Mouse (Mus musculus): ENCODE results near the gene Vmn1r54. TPM values are rescaled to one million over a fixed set of nuclear protein-coding genes. Genes with fewer than 3 reads are reported as not detected.
"Not testable (repeated sequence)": the region's sequence is repeated elsewhere in the genome, so short reads cannot be mapped to it uniquely, and the experiment has no call there.

Gene Vmn1r54
- not detected for total RNA-seq (2021)

DNA sequence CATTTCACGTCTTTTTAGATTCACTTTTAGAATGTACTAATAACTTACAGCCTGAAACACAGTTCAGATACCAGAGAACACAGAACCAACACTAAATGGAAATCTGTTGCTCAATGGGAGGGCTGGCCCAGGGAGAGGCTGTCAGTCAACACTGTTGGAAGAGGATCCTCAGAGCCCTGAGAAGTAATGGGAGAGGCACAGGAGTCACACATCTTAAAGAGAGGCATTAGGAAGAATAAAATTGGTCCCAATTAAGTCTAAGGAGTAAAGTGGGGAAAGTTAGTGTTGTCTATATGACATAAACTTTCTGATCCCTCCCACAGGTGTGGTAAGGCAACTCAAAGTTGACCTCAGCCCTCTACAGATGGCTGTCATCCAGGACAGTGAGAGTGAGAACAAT lies at the start of gene Vmn1r54:
Vmn1r54 (plus strand) TSS at position 301 of the 400 bp plus-strand sequence.
- DNase-seq = no peak

DNA sequence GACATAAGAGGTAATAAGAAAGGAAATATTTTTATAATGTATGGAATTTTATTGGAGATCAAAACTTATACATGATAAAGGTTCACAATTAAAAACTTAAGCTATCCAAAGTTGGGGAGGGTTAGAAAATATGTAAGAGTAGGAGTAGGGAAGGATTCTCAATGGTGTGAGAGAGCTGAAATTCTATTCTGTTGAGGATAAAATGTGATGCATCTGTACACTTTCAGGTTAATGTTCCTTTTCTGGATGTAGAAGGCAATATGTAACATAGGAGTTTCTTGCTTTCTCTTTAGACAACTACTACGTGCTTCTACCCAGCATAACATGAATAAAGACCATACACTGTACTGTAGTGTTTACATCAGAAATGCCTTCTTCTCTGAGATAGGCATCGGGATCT lies 43.6 kb upstream of the Vmn1r54 start, which contains the start of gene V1ra8:
V1ra8 (plus strand) TSS at position 301 of the 400 bp plus-strand sequence.
- DNase-seq = not testable (repeated sequence)

DNA sequence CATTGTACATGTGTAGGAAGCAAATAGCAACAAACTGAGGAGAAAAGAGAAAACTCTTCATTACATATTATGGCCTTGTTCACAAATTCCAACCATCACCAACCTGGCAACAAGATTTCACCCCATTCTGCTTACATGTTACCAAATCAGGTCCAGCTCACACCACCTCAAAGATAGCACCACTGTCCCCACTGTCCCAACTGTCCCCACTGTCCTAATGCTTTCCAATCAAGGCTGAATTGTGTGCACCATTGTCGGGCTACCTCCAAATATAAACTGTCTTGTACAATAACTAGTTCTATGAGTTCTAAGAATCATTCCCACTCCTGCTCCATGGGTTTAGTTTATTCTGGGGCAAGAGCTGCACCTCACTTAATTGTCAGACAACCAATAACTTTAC lies 21.8 kb upstream of the Vmn1r54 start, which contains the start of gene Vmn1r53:
Vmn1r53 (minus strand) TSS at position 101 of the 400 bp plus-strand sequence.
- no peak for DNase-seq

DNA sequence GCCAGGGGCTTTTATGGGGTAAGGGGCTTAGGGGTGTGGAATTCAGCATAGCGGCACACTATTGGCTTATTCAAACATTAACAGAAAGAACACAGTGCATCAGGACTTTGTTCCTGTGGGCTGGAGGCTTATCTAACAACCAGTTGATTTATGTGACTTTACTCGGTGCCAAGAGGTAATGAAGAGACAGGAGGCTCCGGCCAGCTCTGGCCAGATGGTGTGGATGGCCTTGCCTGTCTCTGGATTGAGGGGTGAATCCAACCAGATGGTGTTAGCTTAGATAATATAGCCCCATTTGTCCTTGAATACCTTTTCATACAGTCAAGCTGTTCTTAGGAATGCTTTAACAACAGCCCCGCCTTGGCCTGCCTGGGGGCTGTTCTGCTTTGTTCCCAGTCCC lies 14.0 kb upstream of the Vmn1r54 start:
- DNase-seq = not testable (repeated sequence)

DNA sequence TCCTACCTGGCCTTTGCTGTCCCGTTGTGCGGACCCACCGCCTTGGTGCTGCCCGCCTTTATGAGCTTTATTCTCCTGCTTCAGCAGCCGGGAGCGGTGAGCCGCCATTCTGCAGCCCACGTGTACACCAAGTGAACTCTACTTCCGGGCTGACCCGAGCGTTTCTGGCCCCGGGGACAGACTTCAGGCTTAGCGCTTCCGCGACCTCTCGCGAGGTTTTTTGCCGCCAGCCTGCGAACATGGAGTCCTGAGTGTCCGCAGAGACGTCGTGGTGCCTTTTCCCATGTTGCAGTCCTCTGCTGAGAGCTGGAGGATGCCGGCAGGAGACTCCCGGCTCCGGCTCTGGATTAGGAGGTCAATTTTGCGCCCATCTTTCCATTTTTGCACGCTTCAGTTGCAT lies 13.4 kb upstream of the Vmn1r54 start:
- DNase-seq = no peak

DNA sequence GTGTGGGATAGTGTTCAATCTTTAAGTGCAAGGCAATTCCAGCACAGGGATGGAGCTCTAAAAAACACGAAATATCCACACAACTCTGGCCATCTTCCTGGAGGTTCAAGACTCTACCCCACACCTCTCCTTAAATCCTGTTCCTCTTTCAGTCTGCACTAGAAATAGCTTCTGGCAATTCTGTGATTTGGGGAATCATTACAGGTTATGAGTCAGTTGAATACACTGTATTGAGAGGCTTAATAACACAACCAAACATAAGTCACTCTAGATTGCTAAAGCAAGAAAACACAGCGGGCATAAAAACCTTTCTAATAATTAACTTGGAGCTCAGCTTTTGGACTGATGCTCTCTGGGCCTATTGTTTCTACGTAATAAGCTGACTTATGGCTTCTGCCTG lies 2.1 kb upstream of the Vmn1r54 start:
- no peak for DNase-seq

DNA sequence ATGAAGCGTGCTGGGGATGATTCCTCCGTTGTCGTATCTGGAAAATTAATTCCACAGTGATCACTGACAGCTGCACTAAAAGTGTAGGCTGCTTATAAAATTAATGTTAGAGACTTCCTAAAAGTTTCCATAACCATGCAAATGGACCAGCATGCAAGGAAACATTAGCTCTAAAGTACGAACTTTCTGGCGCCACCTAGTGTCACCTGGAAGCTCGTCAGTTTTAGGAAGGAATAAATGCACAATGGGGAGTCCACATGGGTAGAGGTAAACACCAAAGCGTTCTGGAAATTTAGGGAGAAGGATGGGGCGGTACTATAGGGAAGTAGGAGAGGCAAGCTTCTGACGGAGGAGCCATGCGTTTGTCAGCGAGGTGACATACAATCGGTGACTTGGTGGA lies 42.2 kb downstream of the Vmn1r54 start:
- no peak for DNase-seq

DNA sequence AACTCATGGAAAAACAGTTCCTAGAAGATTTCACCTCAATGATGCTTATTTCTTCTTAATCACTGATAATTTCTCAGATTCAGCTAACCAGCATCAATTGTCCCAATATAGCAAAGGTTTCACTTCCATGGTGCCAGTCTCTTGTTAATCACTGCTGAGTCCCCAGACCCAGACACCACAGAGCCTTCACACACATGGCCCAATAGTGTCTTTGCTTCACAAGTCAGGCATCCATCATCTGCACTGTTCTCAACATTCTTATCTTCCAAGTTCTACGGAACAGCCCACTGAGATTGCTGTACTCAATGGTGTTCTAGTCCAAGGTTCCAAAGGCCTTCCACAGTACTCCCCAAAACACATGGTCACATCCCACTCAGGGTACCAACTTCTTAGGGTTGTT lies 54.8 kb downstream of the Vmn1r54 start, which contains the start of gene BC048671:
BC048671 (plus strand) TSS at position 301 of the 400 bp plus-strand sequence.
- DNase-seq = no peak

DNA sequence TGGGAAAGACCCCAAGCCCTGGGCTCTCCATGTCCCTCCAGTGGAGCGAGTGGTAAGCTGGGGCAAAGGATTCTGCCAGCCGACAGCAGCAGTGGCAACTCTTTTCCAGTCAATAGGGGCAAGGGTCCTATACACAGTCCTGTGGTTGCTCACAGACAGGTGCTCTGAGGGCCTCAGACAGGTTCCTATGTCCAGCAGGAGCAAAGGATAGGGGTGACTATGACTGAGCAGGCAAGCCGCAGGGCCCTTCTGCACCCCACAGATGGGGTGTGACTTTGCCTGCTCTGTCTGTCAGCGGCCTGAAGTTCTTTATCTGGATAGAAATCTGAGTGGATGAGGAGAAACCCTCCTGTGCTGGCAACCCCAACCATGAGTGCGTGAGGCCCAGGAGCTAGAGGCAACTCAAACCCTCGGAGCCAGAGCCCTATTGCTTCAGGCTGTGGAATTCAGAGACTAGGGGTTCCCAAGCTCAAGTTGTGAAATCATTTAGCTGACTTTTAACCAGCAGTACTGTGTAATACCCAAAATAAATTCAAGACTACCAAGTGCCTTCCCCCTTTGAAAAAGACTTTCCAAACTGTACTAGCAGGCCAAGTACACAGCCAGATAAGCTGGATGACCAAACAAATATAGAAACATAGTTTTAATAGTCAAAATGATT lies 60.3 kb downstream of the Vmn1r54 start:
- no peak for DNase-seq

DNA sequence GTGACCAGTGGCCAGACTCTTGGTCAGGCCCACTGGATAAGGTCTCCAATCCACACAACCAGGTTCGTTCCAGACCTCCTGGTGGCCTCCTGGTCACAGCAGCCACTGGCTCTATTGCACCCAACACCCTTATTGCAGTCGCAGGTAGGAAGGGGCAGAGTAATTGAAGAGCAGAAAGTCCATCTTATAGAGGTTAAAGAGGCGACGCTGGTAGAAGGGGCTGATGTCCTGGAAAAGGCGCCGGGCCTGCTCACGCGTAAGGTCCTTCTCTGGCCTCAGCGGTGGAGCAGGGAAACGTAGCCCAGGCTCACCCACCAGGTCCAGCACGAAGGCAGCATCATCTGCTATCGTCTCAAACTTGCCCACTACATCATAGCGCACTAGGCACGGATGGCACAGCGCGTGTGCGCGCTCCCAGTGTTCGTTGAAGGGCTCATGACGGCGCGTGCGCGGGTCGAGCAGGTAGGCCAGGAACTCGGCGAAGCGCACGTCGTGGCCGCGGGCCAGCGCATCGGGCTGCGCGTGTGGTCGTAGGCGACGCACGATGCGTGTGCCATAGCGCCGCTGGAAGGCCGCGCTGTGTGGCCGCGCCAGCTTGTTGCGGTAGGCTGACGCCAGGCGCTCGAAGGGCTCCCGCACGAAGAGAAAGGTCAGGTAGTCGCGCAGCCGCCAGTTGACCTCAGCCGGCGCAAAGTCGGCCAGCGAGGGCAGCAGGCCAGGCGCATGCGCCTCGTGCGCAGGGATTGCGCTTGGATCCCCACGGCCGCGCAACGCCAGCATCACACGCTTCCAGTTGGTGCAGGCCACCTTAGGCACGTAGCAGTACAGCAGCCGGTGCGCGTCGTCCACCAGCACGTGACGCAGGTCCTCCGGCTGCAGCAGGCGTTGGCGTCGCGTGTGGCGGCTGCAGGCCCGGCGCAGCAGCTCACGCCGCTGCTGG lies 63.0 kb downstream of the Vmn1r54 start:
- DNase-seq = no peak

DNA sequence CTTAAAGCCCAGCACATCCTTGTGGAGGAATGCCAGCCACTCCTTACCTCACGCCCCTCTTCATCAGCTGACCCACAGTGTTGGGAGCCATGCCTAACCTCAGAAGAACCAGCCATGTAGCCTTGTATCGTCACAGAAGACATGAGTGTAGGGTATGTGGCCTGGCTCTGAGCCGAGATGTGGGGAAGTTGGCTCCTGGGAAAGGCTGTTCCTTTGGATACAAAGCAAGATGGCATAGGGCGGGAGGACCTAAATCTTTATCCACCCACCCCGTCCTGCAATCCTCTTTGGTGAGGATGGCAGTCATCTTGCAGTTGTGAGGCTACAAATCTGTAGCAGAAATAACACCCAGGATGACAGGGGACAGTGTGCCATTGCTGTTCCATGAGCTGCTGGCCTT lies 69.9 kb downstream of the Vmn1r54 start:
- DNase-seq = no peak

DNA sequence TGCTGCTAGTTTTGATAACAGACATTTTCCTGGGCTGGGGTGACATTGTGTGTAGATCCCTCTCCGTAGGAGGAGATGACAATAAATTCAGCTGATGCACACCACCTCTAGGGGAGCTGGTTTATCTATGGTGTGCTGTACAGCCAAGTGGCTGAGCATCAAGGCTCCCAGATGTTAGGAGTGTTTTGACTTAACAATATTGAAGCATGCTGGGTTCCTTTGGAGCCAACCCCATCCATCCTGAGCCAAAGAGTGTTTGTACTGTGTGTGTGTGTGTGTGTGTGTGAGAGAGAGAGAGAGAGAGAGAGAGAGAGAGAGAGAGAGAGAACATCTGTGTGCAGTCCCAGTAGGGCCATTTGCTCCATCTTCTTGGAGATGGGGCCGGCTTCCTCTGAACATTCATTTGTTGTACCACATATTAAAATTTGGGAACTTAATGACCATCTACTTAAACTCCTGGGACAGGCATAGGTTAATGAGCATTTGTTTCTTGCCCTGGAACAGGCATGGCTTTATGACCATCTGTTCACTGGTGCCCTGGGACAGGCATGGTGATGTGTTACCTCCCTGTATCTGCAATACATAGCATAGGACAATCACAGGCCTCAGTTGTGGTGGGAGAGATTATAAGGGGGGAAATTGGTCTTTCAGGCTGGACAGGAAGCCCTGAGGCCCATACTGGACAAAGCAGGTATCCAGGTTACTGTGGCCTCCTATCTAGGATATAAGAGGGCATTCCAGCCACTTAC lies 71.6 kb downstream of the Vmn1r54 start:
- DNase-seq = no peak

DNA sequence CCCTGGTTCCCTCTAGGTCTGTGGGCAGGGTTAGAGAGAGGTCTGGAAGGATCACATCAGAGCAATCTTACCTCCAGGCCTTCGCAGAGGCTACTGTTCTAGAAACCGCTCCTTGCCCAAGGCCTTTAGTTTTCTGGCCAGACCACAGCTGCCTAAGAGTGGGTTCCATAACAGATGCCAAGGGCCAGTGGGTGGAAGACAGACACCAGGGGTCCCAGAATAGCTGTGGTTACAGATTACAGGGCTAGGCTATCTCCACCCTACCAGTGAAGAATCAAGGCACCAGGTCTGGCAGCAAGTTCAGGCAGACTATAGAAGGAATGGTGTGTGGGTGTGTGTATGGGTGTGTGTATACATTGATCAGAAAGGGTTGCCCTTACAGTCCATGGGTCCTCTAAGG lies 72.9 kb downstream of the Vmn1r54 start:
- no peak for DNase-seq

DNA sequence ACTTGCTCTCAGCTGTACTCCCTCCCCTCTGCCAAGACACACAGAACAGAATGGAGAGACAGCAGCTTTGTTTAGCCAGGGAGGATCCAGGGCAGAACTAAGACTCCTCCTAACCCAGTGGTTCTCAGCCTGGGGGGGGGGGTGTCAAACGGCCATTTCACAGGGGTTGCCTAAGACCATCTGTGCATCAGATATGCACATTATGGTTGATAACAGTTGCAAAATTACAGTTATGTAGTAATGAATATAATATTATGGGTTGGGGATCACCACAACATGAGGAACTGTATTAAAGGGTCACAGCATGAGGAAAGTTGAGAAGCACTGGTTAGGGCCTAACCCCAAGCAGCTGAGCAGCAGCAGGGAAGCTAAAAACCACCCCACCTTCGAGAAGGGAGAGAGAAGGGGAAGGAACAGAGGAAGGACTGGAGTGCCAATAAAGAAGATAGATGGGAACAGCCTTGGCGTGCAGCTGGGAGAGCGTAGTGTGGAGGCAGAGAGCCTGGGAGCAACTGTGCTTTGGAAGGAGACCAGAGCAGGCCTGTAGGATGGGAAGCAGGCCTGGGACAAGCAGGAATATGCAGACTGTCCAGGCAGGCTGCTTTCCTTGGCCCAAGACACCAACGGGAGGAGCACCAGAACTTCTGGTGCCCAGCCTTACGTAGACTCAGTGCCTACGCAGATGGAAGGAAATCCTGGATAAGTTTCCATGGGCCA lies 73.5 kb downstream of the Vmn1r54 start:
- peak; percentile 14 to 16 for DNase-seq

DNA sequence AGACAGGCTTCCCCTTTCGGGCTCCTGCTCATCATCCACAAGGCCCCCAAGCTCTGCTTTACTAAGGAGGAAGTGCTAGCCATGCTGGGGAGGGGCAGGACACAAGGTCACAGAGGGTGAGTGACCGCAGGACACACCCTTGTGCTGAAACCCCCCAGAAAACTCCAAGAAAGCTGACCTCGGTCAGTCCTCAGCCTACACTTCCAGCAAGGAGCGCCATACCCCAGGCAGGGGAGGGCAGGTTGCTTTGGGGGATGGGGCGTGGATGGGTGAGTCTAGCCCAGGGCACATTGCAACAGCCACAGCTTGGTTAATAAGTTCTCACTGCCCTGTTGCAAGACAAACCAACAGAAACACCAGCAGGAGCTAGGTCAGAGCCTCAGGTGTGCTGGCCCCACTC lies 74.3 kb downstream of the Vmn1r54 start:
- DNase-seq = no peak

Other genes starting within 250 kb of the Vmn1r54 start
- gene Vmn1r47, start 230.2 kb upstream of the Vmn1r54 start, total RNA-seq (2021) = not detected
- not detected for gene Vmn1r48, start 209.5 kb upstream of the Vmn1r54 start, total RNA-seq (2021)
- not detected for gene Vmn1r49, start 167.8 kb upstream of the Vmn1r54 start, total RNA-seq (2021)
- gene Vmn1r50, start 144.9 kb upstream of the Vmn1r54 start, total RNA-seq (2021) = not detected
- gene Vmn1r51, start 123.7 kb upstream of the Vmn1r54 start, total RNA-seq (2021) = not detected
- not detected for gene Vmn1r52, start 71.5 kb upstream of the Vmn1r54 start, total RNA-seq (2021)
- gene V1ra8, start 43.5 kb upstream of the Vmn1r54 start, total RNA-seq (2021) = not detected
- gene Vmn1r53, start 21.9 kb upstream of the Vmn1r54 start, total RNA-seq (2021) = not detected
- not detected for gene BC048671, start 54.9 kb downstream of the Vmn1r54 start, total RNA-seq (2021)
- not detected for gene Chst13, start 78.9 kb downstream of the Vmn1r54 start, total RNA-seq (2021)
- gene Uroc1, start 87.0 kb downstream of the Vmn1r54 start, total RNA-seq (2021) = not detected
- 10 to 100 TPM; 29.6 to 33.5 TPM for gene Zxdc, start 123.2 kb downstream of the Vmn1r54 start, total RNA-seq (2021)
- gene Cfap100, start 182.5 kb downstream of the Vmn1r54 start, total RNA-seq (2021) = 10 to 100 TPM; 10.7 to 16.8 TPM
- 10 to 100 TPM; 26.2 to 41.7 TPM for gene Klf15, start 216.3 kb downstream of the Vmn1r54 start, total RNA-seq (2021)
- 10 to 100 TPM; 40.9 to 41.3 TPM for gene Aldh1l1, start 240.1 kb downstream of the Vmn1r54 start, total RNA-seq (2021)

Measured in layer of hippocampus, postnatal 36 days (tissue).